ENCODE assay signal across 15 mouse cellular contexts in the genomic region with DNA sequence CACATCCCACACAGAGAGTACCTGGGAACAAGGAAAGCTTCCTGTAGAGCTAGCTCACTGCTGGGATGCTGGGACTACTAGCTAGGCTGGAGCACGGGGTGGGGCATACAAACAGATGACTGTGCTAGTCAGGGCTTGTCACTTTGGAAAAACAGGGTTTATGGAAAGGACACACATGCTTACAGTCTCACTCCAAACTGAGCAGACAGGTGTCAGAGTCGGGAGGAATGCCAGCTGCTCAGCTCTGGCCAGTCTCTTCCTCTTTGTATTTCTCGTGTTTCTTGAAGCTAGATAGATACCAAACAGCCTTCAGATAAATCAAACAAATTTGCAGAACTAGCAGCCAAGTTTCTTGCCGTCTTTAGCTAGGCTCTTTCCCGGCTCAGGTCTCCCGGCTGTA. TPM values are rescaled to one million over a fixed set of nuclear protein-coding genes. Genes with fewer than 3 reads are reported as not detected.
DNase-seq lines count a peak whose midpoint lies in the region; ATAC-seq and TF ChIP-seq lines count a peak whose summit lies in the region.
"Had no signal": no experiment of that assay in that cellular context is flagged by ENCODE, and none has a peak within 500 bp of the region (broad histone marks: within the 10 kb centered on the region; RNA-seq: fewer than 3 reads in every experiment).

No protein-coding gene starts in this region.

- peaks cover 10% of the 10 kb centered on the region; the same call in 1 of the 2 replicates for H3K4me1 ChIP-seq in kidney, postnatal 0 days (replicated peaks; ENCODE audit: insufficient read depth, low read length)
- peaks cover 19% of the 10 kb centered on the region for H3K4me1 ChIP-seq in stomach, embryonic 14.5 days (ENCODE audit: control insufficient read depth, insufficient read depth, low read length)

- no peak for TF ChIP-seq CTCF in kidney, postnatal 0 days (IDR thresholded peaks at IDR 0.05; ENCODE audit: low read depth)

- no peaks in the 10 kb centered on the region for H3K9me3 ChIP-seq in kidney, postnatal 0 days (replicated peaks; ENCODE audit: low read length)
- no peaks in the 10 kb centered on the region for H3K9me3 ChIP-seq in stomach, embryonic 14.5 days (ENCODE audit: control insufficient read depth, low read depth, low read length)
- H3K9me3 ChIP-seq: midbrain, embryonic 10.5 days had no signal

- H3K27ac ChIP-seq in kidney, postnatal 0 days, result peak overlapping the region; percentile 20; the same call in 1 of the 2 replicates
- peak overlapping the region; percentile 62 for H3K27ac ChIP-seq in stomach, embryonic 14.5 days (ENCODE audit: low read length)
- H3K27ac ChIP-seq: hindbrain, embryonic 14.5 days; layer of hippocampus, adult 2 months; midbrain, embryonic 10.5 days had no signal

- H3K4me3 ChIP-seq in kidney, postnatal 0 days (replicated peaks; ENCODE audit: low read depth, low read length), result 0 out of 2 replicates have a peak overlapping the region, but pooled peaks have one; percentile 4
- no peak overlapping the region for H3K4me3 ChIP-seq in stomach, embryonic 14.5 days (ENCODE audit: low read depth, low read length)
- H3K4me3 ChIP-seq: layer of hippocampus, adult 2 months; midbrain, embryonic 10.5 days had no signal

- peak; percentile 12 for DNase-seq in cerebellum, adult 9-11 months
- DNase-seq in cerebellum, adult 8-10 months, result no peak
- peak; percentile 51 for DNase-seq in kidney, postnatal 0 days (ENCODE audit: low spot score)
- DNase-seq in kidney, adult 18-20 months, result no peak
- DNase-seq in ES-CJ7 (ENCODE audit: low read depth, low spot score), result peak; percentile 41
- DNase-seq in adrenal gland, adult 2 months, result no peak
- no peak for DNase-seq in layer of hippocampus, postnatal 14 days (ENCODE audit: low spot score in 2 of 2)
- DNase-seq: liver, postnatal 0 days; thymus, postnatal 4 days had no signal

- ATAC-seq in kidney, postnatal 0 days (replicated peaks; ENCODE audit: low FRiP score, low read depth), result no peak
- peak; percentile 46; the same call in 1 of the 2 replicates for ATAC-seq in stomach, embryonic 14.5 days (ENCODE audit: insufficient number of reproducible peaks, insufficient read depth, low FRiP score, low read depth)
- ATAC-seq: activated CD4-positive, CD25-positive, alpha-beta regulatory T cell, adult 4 months; liver, postnatal 0 days had no signal

- 18% methylated on average over 6 of the region's 6 CpGs for WGBS in kidney, postnatal 0 days
- WGBS in stomach, embryonic 14.5 days, result 14% methylated on average over 6 of the region's 6 CpGs

- H3K4me2 ChIP-seq in kidney, postnatal 0 days (ENCODE audit: low read length), result peak overlapping the region; percentile 46
- H3K4me2 ChIP-seq in stomach, embryonic 14.5 days (replicated peaks; ENCODE audit: low read depth, low read length), result 0 out of 2 replicates have a peak overlapping the region, but pooled peaks have one; percentile 12
- H3K4me2 ChIP-seq: hindbrain, embryonic 14.5 days had no signal

- H3K27me3 ChIP-seq in kidney, postnatal 0 days (ENCODE audit: insufficient read depth, low read length), result no peaks in the 10 kb centered on the region
- no peaks in the 10 kb centered on the region for H3K27me3 ChIP-seq in stomach, embryonic 14.5 days (ENCODE audit: control insufficient read depth, insufficient read depth, low read length)

- H3K36me3 ChIP-seq in kidney, postnatal 0 days (ENCODE audit: insufficient read depth, low read length), result no peaks in the 10 kb centered on the region
- H3K36me3 ChIP-seq in stomach, embryonic 14.5 days (ENCODE audit: control insufficient read depth, insufficient read depth, low read length), result no peaks in the 10 kb centered on the region
- H3K36me3 ChIP-seq: midbrain, embryonic 10.5 days had no signal

- peak overlapping the region; percentile 50; the same call in 1 of the 2 replicates for H3K9ac ChIP-seq in kidney, postnatal 0 days (ENCODE audit: low read depth, low read length)
- H3K9ac ChIP-seq in stomach, embryonic 14.5 days (replicated peaks; ENCODE audit: low read depth, low read length), result no peak overlapping the region
- H3K9ac ChIP-seq: hindbrain, embryonic 14.5 days; liver, postnatal 0 days had no signal

RNA-seq across cellular contexts. Expression of gene Nfe2l3, which starts 31.2 kb away (rescaled TPM):
- polyA plus RNA-seq in kidney, postnatal 0 days (2015; fragmentation: Nextera tagmentation; extraction: Ambion mirVana), result 4.0 and 5.0 TPM in 2 replicates
- polyA plus RNA-seq in stomach, embryonic 14.5 days (2014; fragmentation: Nextera tagmentation; extraction: Ambion mirVana), result 7.5 and 9.3 TPM in 2 replicates
- total RNA-seq in adrenal gland, adult 2 months (2021), result under 1 TPM in 1 of 2 experiments, not detected in 1; 0.76 TPM
- 0.18 and 0.84 TPM in 2 replicates for polyA plus RNA-seq in adrenal gland, adult 2 months (2012; rRNA removed)
- total RNA-seq in layer of hippocampus, postnatal 14 days (2021), result 1 to 10 TPM; 3.0 to 4.6 TPM
- total RNA-seq: granulocyte monocyte progenitor cell, adult 5-6 weeks had no signal

Comparison
In these comparisons a context has a peak if more than half of its experiments do, and no peak if none do; other contexts are left out.
1. DNase-seq: peak in cerebellum, adult 9-11 months (single experiment), kidney, postnatal 0 days (single experiment) and ES-CJ7 (single experiment); none in cerebellum, adult 8-10 months (single experiment), kidney, adult 18-20 months (single experiment), adrenal gland, adult 2 months (single experiment) and layer of hippocampus, postnatal 14 days (0 of 2).